Mouse (Mus musculus): ENCODE results near the gene 1700029J07Rik. TPM values are rescaled to one million over a fixed set of nuclear protein-coding genes. Genes with fewer than 3 reads are reported as not detected.
A peak's percentile ranks its signal among the peaks of the same experiment; 100 is the strongest.

Gene 1700029J07Rik
- polyA plus RNA-seq, 2 experiments, result 1.9 to 5.2 TPM

- no peak for TF ChIP-seq POLR2A (IDR thresholded peaks at IDR 0.05; ENCODE audit: borderline replicate concordance, extremely low read depth, insufficient read depth, insufficient read length)
- no peak overlapping the region for H3K9ac ChIP-seq (ENCODE audit: low read depth, low read length, severe bottlenecking)
- no peak overlapping the region for H3K27ac ChIP-seq (replicated peaks; ENCODE audit: low read depth, low read length)
- H3K4me2 ChIP-seq (replicated peaks; ENCODE audit: low read depth, low read length, severe bottlenecking), result no peak overlapping the region
- no peaks in the 10 kb centered on the region for H3K9me3 ChIP-seq (ENCODE audit: control insufficient read depth, low read length)
- WGBS, result 47% methylated on average over 7 of the region's 7 CpGs
- H3K4me1 ChIP-seq (ENCODE audit: control insufficient read depth, insufficient read depth, low read length), result no peaks in the 10 kb centered on the region; the same call in 1 of the 2 replicates
- no peak overlapping the region for H3K4me3 ChIP-seq (replicated peaks; ENCODE audit: low read length)
- no peaks in the 10 kb centered on the region for H3K36me3 ChIP-seq (ENCODE audit: control insufficient read depth, insufficient read depth, low read length)
- ATAC-seq (ENCODE audit: low FRiP score, low read depth) (peak; percentile 57; the same call in 1 of the 2 replicates), DNase-seq (ENCODE audit: low spot score) (no peak)
- H3K27me3 ChIP-seq (ENCODE audit: control insufficient read depth, insufficient read depth, low read length), result no peaks in the 10 kb centered on the region
Measured at GRCm38 (mm10) chr8:45905591-45906250, 69.3 kb downstream of the 1700029J07Rik start.

- H3K4me2 ChIP-seq (replicated peaks; ENCODE audit: low read depth, low read length, severe bottlenecking), result no peak overlapping the region
- no peaks in the 10 kb centered on the region for H3K9me3 ChIP-seq (ENCODE audit: control insufficient read depth, low read length)
- WGBS, result 21% methylated on average over 3 of the region's 3 CpGs
Measured at GRCm38 (mm10) chr8:45903659-45904058, 71.4 kb downstream of the 1700029J07Rik start.

More at GRCm38 (mm10) chr8:45903659-45904058, 71.4 kb downstream of the 1700029J07Rik start:
- no peaks in the 10 kb centered on the region for H3K4me1 ChIP-seq (ENCODE audit: control insufficient read depth, insufficient read depth, low read length)
- no peak overlapping the region for H3K9ac ChIP-seq (ENCODE audit: low read depth, low read length, severe bottlenecking)
- no peaks in the 10 kb centered on the region for H3K36me3 ChIP-seq (ENCODE audit: control insufficient read depth, insufficient read depth, low read length)
- ATAC-seq (ENCODE audit: low FRiP score, low read depth) (no peak), DNase-seq (ENCODE audit: low spot score) (no peak)
- H3K27me3 ChIP-seq (ENCODE audit: control insufficient read depth, insufficient read depth, low read length), result no peaks in the 10 kb centered on the region
- TF ChIP-seq POLR2A (IDR thresholded peaks at IDR 0.05; ENCODE audit: borderline replicate concordance, extremely low read depth, insufficient read depth, insufficient read length), result no peak
- H3K4me3 ChIP-seq (replicated peaks; ENCODE audit: low read length), result no peak overlapping the region
- H3K27ac ChIP-seq (replicated peaks; ENCODE audit: low read depth, low read length), result no peak overlapping the region

Other genes starting within 250 kb of the 1700029J07Rik start
- gene Pdlim3, start 89.8 kb downstream of the 1700029J07Rik start, polyA plus RNA-seq (2012; rRNA removed), result 73.8 and 74.1 TPM in 2 replicates
- 75.3 and 81.6 TPM in 2 replicates for gene Pdlim3, start 89.8 kb downstream of the 1700029J07Rik start, polyA plus RNA-seq (2014; fragmentation: Nextera tagmentation; extraction: Ambion mirVana)
- 0.06 and 0.09 TPM in 2 replicates for gene Ccdc110, start 40.6 kb downstream of the 1700029J07Rik start, polyA plus RNA-seq (2012; rRNA removed)
- 0.12 and 0.26 TPM in 2 replicates for gene Ccdc110, start 40.6 kb downstream of the 1700029J07Rik start, polyA plus RNA-seq (2014; fragmentation: Nextera tagmentation; extraction: Ambion mirVana)
- gene Ufsp2, start 276 bp upstream of the 1700029J07Rik start, polyA plus RNA-seq (2012; rRNA removed), result 51.5 and 62.3 TPM in 2 replicates
- gene Ufsp2, start 276 bp upstream of the 1700029J07Rik start, polyA plus RNA-seq (2014; fragmentation: Nextera tagmentation; extraction: Ambion mirVana), result 81.9 and 92.5 TPM in 2 replicates
- gene Lrp2bp, start 24.1 kb upstream of the 1700029J07Rik start, polyA plus RNA-seq (2012; rRNA removed), result 0.24 and 0.29 TPM in 2 replicates
- gene Lrp2bp, start 24.1 kb upstream of the 1700029J07Rik start, polyA plus RNA-seq (2014; fragmentation: Nextera tagmentation; extraction: Ambion mirVana), result 0.40 and 0.53 TPM in 2 replicates
- gene Ankrd37, start 30.5 kb upstream of the 1700029J07Rik start, polyA plus RNA-seq (2012; rRNA removed), result 10.9 and 17.2 TPM in 2 replicates
- gene Ankrd37, start 30.5 kb upstream of the 1700029J07Rik start, polyA plus RNA-seq (2014; fragmentation: Nextera tagmentation; extraction: Ambion mirVana), result 18.7 and 19.4 TPM in 2 replicates
- 13.6 and 14.6 TPM in 2 replicates for gene Cfap97, start 176.5 kb upstream of the 1700029J07Rik start, polyA plus RNA-seq (2012; rRNA removed)
- gene Cfap97, start 176.5 kb upstream of the 1700029J07Rik start, polyA plus RNA-seq (2014; fragmentation: Nextera tagmentation; extraction: Ambion mirVana), result 24.2 and 28.5 TPM in 2 replicates
- 10.2 and 13.8 TPM in 2 replicates for gene Snx25, start 176.9 kb upstream of the 1700029J07Rik start, polyA plus RNA-seq (2012; rRNA removed)
- gene Snx25, start 176.9 kb upstream of the 1700029J07Rik start, polyA plus RNA-seq (2014; fragmentation: Nextera tagmentation; extraction: Ambion mirVana), result 10.5 and 13.5 TPM in 2 replicates
- gene Slc25a4, start 236.0 kb upstream of the 1700029J07Rik start, polyA plus RNA-seq (2012; rRNA removed), result 410 and 427 TPM in 2 replicates
- 513 and 524 TPM in 2 replicates for gene Slc25a4, start 236.0 kb upstream of the 1700029J07Rik start, polyA plus RNA-seq (2014; fragmentation: Nextera tagmentation; extraction: Ambion mirVana)

Data from limb, embryonic 14.5 days (tissue).